Mouse (Mus musculus) macrophage (primary cell): ENCODE data around the gene Mrpl54. TPM values are rescaled to one million over a fixed set of nuclear protein-coding genes. Genes with fewer than 3 reads are reported as not detected.

Experiments used
- H3K27ac ChIP-seq: fragments of 350-480 bp; formaldehyde crosslinking; 2 replicates; pipeline ENCODE4 v1.9.0; 2021
- H3K36me3 ChIP-seq: fragments of 350-480 bp; formaldehyde crosslinking; 2 replicates; pipeline ENCODE4 v1.9.0; 2021; ENCODE audit errors: inconsistent target
- H3K4me3 ChIP-seq: fragments of 350-480 bp; formaldehyde crosslinking; 2 replicates; pipeline ENCODE4 v1.9.0; 2021; ENCODE audit errors: inconsistent target
- H3K79me2 ChIP-seq: fragments of 350-480 bp; formaldehyde crosslinking; 2 replicates; pipeline ENCODE4 v1.9.0; 2021; ENCODE audit errors: inconsistent target
- WGBS: methylation state at CpG from one replicate; pipeline ENCODE4 v1.1.7; 2026; ENCODE audit warnings: inconsistent platforms; ENCODE audit not compliant: missing documents; 5-methylcytosine and 5-hydroxymethylcytosine counted together
- polyA plus RNA-seq: library from polyadenylated mRNA; stranded (reverse); fragments of 250-400 nt; gene quantifications from 3 replicates; pipeline ENCODE4 v1.2.4, GENCODE M21; 2018; ENCODE audit warnings: inconsistent platforms

The Mrpl54 gene
- polyA plus RNA-seq, 1 experiment from 2014 or later: 39.4 TPM

DNA sequence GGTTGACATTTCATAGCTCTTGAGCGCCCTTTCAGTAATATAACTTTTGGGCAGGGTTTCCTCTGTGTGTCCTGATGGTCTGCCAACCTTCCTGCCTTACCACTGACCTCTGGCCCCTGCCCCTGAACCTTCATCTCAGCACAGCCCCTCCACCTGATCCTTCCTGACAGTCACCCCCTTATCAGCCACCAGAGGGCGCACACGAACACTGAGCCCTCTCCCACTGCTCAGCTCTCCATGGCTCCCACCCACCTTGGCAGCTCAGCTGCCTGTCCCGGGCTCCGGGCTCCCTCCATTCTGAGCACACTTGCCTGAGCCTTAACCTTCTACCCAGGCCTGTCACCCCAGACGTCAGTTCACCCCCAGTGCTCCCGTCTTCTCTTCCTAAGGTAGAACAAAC, 22.5 kb upstream of the Mrpl54 start:
- H3K36me3 ChIP-seq: no peaks in the 10 kb centered on the region
- H3K27ac ChIP-seq: no peak overlapping the region
- H3K79me2 ChIP-seq: peaks cover 12% of the 10 kb centered on the region
- no peak overlapping the region for H3K4me3 ChIP-seq
- WGBS: 19% methylated on average over 7 of the region's 7 CpGs

DNA sequence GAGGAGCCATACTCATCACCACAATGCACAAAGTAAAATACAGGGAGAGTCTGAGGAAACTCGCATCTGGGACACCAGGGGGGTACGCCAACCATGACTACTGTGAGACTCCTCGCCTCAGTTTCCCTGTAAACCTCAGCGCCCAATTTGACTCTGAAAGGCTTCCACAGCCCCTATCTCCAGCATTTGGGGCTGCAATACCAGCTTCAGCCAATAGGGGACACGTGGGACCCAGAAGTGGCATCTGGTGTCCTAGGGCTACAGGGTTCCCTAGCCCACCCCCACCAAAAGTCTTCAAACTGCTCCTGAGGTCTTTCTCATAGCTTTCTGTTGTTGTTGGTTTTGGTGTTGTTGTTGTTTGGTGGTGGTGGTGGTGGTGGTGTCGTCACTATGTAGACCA, 21.9 kb upstream of the Mrpl54 start:
- 48% methylated on average over 6 of the region's 6 CpGs for WGBS
- no peak overlapping the region for H3K27ac ChIP-seq
- H3K36me3 ChIP-seq: no peaks in the 10 kb centered on the region
- peaks cover 5% of the 10 kb centered on the region for H3K79me2 ChIP-seq
- no peak overlapping the region for H3K4me3 ChIP-seq

- Histone ChIP-seq H3K36me3 (no peaks in the 10 kb centered on the region), H3K27ac (no peak overlapping the region), H3K79me2 (no peaks in the 10 kb centered on the region), H3K4me3 (no peak overlapping the region)
- WGBS: 75% methylated on average over 8 of the region's 8 CpGs
Observed at GRCm38 (mm10) chr10:81287513-81288157, 20.9 kb upstream of the Mrpl54 start.

DNA sequence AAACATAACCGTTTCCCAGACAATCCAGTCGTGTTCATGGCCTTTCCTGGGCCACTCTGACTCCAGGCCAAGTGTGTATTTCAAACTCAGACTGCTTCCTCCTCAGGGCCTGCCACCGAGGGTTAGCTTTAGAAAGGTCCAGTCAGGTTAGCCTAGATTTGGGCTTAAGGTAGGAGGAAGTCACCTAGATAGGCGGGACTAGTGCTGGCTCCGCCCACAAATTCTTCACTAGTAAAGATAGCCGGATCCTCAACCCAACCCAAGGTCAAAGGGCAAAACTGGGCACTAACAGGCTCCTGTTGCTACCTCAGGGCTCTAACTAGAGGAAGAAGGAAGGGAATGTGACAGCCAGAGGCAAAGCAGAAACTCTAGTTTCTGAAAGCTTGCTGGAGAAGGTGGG, 19.9 kb upstream of the Mrpl54 start:
- Histone ChIP-seq H3K36me3 (no peaks in the 10 kb centered on the region), H3K4me3 (no peak overlapping the region), H3K27ac (no peak overlapping the region), H3K79me2 (no peaks in the 10 kb centered on the region)
- WGBS: 67% methylated on average over 6 of the region's 6 CpGs

GRCm38 (mm10) chr10:81285694-81286450, 19.1 kb upstream of the Mrpl54 start:
- 4% methylated on average over 53 of the region's 54 CpGs for WGBS
- Histone ChIP-seq H3K36me3 (no peaks in the 10 kb centered on the region), H3K27ac (no peak overlapping the region), H3K79me2 (no peaks in the 10 kb centered on the region), H3K4me3 (peak overlapping the region; percentile 48)

- no peak overlapping the region for H3K27ac ChIP-seq
- H3K4me3 ChIP-seq: peak overlapping the region; percentile 48; the same call in 1 of the 2 replicates
- 65% methylated on average over 16 of the region's 17 CpGs for WGBS
- no peaks in the 10 kb centered on the region for H3K36me3 ChIP-seq
- H3K79me2 ChIP-seq: no peaks in the 10 kb centered on the region
Observed at GRCm38 (mm10) chr10:81284719-81285118, 18.0 kb upstream of the Mrpl54 start.

- Histone ChIP-seq H3K4me3 (no peak overlapping the region), H3K36me3 (no peaks in the 10 kb centered on the region), H3K79me2 (no peaks in the 10 kb centered on the region), H3K27ac (no peak overlapping the region)
- WGBS: 88% methylated on average over 6 of the region's 6 CpGs
Observed at GRCm38 (mm10) chr10:81284189-81284588, 17.5 kb upstream of the Mrpl54 start.

DNA sequence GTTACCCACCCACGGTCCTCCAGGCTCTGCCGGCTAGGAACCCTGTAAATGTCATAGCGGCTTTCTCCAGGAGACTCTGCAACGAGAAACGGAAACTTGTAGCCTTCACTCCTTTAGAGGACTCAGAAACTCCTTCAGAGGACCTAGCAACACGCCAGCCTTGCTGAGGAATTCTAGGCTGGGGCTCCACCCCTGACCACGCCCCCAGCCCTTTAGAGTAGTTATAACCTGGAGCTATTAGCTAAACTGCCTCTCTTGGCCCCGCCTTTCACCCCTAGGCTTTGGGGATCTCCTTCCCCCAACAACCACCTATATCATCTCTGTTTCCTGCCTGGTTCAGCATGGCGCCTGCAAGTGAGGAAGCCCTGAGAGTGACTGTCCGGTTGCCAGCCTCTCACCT, 12.8 kb upstream of the Mrpl54 start:
- H3K27ac ChIP-seq: no peak overlapping the region
- H3K79me2 ChIP-seq: no peaks in the 10 kb centered on the region
- no peak overlapping the region for H3K4me3 ChIP-seq
- 92% methylated on average over 10 of the region's 10 CpGs for WGBS
- no peaks in the 10 kb centered on the region for H3K36me3 ChIP-seq

- WGBS: 91% methylated on average over 17 of the region's 22 CpGs
- Histone ChIP-seq H3K79me2 (no peaks in the 10 kb centered on the region), H3K27ac (no peak overlapping the region), H3K36me3 (peaks cover 10% of the 10 kb centered on the region; the same call in 1 of the 2 replicates), H3K4me3 (no peak overlapping the region)
Observed at GRCm38 (mm10) chr10:81277676-81278075, 10.9 kb upstream of the Mrpl54 start.

DNA sequence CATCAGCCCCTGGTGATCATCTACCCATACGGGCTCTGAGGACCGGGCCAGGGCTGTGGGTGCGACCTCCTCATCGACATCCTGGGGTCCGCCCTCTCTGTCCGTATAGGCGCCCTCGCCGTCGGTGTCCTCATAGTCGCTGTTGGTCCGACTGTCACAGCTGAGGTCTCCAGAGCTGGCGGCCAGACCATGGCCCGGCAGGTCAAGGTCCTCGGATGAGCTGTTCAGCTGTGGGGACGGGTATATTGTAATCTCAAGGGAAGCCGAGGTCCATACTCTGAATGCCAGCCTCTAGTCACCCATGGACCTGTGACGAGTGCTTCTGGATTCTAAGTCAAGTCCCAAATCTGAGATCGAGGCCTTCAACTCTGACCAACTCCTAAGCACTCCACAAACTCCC, 7.1 kb upstream of the Mrpl54 start:
- Histone ChIP-seq H3K4me3 (no peak overlapping the region), H3K27ac (no peak overlapping the region), H3K36me3 (peaks cover 18% of the 10 kb centered on the region; the same call in 1 of the 2 replicates), H3K79me2 (peaks cover 6% of the 10 kb centered on the region)
- 93% methylated on average over 17 of the region's 19 CpGs for WGBS

- Histone ChIP-seq H3K79me2 (peaks cover 14% of the 10 kb centered on the region), H3K27ac (no peak overlapping the region), H3K4me3 (no peak overlapping the region), H3K36me3 (peaks cover 18% of the 10 kb centered on the region; the same call in 1 of the 2 replicates)
- WGBS: 96% methylated on average over 19 of the region's 21 CpGs
Observed at GRCm38 (mm10) chr10:81272356-81272755, 5.6 kb upstream of the Mrpl54 start.

- 88% methylated on average over 16 of the region's 16 CpGs for WGBS
- peak overlapping the region; percentile 62 for H3K27ac ChIP-seq
- peaks cover 25% of the 10 kb centered on the region; the same call in 1 of the 2 replicates for H3K36me3 ChIP-seq
Observed at GRCm38 (mm10) chr10:81268643-81269412, 2.1 kb upstream of the Mrpl54 start.

GRCm38 (mm10) chr10:81268056-81268455, 1.3 kb upstream of the Mrpl54 start:
- H3K36me3 ChIP-seq: peaks cover 19% of the 10 kb centered on the region; the same call in 1 of the 2 replicates
- peak overlapping the region; percentile 62 for H3K27ac ChIP-seq
- H3K79me2 ChIP-seq: peaks cover 27% of the 10 kb centered on the region
- 5% methylated on average over 23 of the region's 23 CpGs for WGBS
- H3K4me3 ChIP-seq: peak overlapping the region; percentile 94

More at GRCm38 (mm10) chr10:81268643-81269412, 2.1 kb upstream of the Mrpl54 start:
- peak overlapping the region; percentile 94 for H3K4me3 ChIP-seq
- H3K79me2 ChIP-seq: peaks cover 27% of the 10 kb centered on the region

GRCm38 (mm10) chr10:81265540-81265939, 1.2 kb downstream of the Mrpl54 start:
- 0 out of 2 replicates have a peak overlapping the region, but pooled peaks have one; percentile 81 for H3K27ac ChIP-seq
- H3K79me2 ChIP-seq: peaks cover 27% of the 10 kb centered on the region
- peak overlapping the region; percentile 45 for H3K4me3 ChIP-seq
- 0 out of 2 replicates have a peak, but pooled peaks cover 9% of the 10 kb centered on the region for H3K36me3 ChIP-seq
- 96% methylated on average over 8 of the region's 8 CpGs for WGBS
